Mouse (Mus musculus) forebrain, embryonic 10.5 days (tissue): ENCODE measurements at regions not wholly inside any gene's neighbourhood (a gene's known extent, or its start where the extent isn't known, plus 50 kb on each side); places are given as distances from the start of the nearest gene placed in this dataset.

Source experiments
- DNase-seq: peaks from one replicate; pipeline ENCODE4 v3.0.0-alpha.2; 2017; ENCODE audit warnings: low spot score; ENCODE audit errors: extremely low spot score
- H3K27ac ChIP-seq: fragments of 300-500 bp; sonication (generic); 2 replicates; pipeline ENCODE4 v1.5.1; 2016; ENCODE audit warnings: mild to moderate bottlenecking
- H3K27me3 ChIP-seq: fragments of 300-500 bp; sonication (generic); 2 replicates; pipeline ENCODE4 v1.6.1; 2016; ENCODE audit warnings: mild to moderate bottlenecking; ENCODE audit not compliant: poor library complexity, severe bottlenecking
- H3K36me3 ChIP-seq: fragments of 300-500 bp; sonication (generic); replicated peaks from 2 replicates; pipeline ENCODE4 v1.6.1; 2016; ENCODE audit warnings: mild to moderate bottlenecking, moderate library complexity
- H3K4me1 ChIP-seq: fragments of 300-500 bp; sonication (generic); 2 replicates; pipeline ENCODE4 v1.6.1; 2016
- H3K4me3 ChIP-seq: fragments of 300-500 bp; sonication (generic); 2 replicates; pipeline ENCODE4 v1.5.1; 2016; ENCODE audit warnings: mild to moderate bottlenecking, moderate library complexity
- H3K9me3 ChIP-seq: fragments of 300-500 bp; sonication (generic); 2 replicates; pipeline ENCODE4 v1.6.1; 2016; ENCODE audit warnings: mild to moderate bottlenecking, moderate library complexity
- WGBS: fragments of 180-500 bp; shearing (Covaris S2); methylation state at CpG from one replicate; pipeline ENCODE4 v1.1.7; 2016; 5-methylcytosine and 5-hydroxymethylcytosine counted together

- Histone ChIP-seq H3K9me3 (no peaks in the 10 kb centered on the region), H3K27ac (no peak overlapping the region), H3K36me3 (no peaks in the 10 kb centered on the region), H3K4me3 (no peak overlapping the region), H3K4me1 (no peaks in the 10 kb centered on the region), H3K27me3 (no peaks in the 10 kb centered on the region)
- WGBS = 83% methylated on average over 2 of the region's 2 CpGs
- no peak for DNase-seq
Observed at GRCm38 (mm10) chr4:89457861-89458260, 147.0 kb upstream of the Cdkn2b start.

DNA sequence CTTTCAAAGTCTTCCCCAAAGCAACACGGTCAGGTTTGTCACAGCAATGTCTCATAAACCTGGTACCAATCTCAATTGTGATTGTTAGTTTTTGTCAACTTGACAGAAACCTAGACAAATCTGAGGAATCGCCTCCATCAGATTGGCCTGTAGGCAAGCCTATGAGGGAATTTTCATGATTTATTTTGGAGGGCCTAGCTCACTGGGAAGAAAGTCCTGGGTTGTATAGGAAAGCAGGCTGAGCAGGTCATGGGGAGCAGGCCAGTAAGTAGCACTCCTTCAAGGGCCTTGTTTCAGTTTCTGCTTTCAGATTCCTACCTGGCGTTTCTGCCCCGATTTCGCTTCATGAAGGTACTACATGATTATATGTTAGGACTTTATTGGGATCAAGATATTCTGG lies 144.1 kb upstream of the Cdkn2b start:
- Histone ChIP-seq H3K36me3 (no peaks in the 10 kb centered on the region), H3K4me3 (no peak overlapping the region), H3K27me3 (no peaks in the 10 kb centered on the region), H3K9me3 (no peaks in the 10 kb centered on the region), H3K27ac (no peak overlapping the region), H3K4me1 (no peaks in the 10 kb centered on the region)
- DNase-seq = no peak
- WGBS = 96% methylated on average over 5 of the region's 5 CpGs

DNA sequence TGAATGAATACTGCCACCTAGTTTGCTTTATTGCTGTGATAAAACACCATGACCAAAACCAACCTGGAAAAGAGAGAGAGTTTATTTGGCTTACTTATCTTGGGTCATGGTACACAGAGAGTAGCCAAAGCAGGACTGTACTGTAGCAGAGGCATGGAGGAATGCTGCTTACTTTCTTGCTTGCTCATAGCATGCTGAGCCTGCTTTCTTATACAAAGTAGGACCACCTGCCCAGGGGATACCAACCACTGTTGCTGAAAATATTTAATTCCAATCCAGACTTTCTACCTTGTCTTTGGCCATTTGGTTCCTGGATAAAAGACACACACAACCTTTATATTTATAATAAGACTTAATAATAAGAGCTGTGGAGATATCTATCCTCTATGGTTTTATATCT lies 142.2 kb upstream of the Cdkn2b start:
- Histone ChIP-seq H3K36me3 (no peaks in the 10 kb centered on the region), H3K27ac (no peak overlapping the region), H3K27me3 (no peaks in the 10 kb centered on the region), H3K4me1 (no peaks in the 10 kb centered on the region), H3K9me3 (no peaks in the 10 kb centered on the region), H3K4me3 (no peak overlapping the region)
- no peak for DNase-seq

DNA sequence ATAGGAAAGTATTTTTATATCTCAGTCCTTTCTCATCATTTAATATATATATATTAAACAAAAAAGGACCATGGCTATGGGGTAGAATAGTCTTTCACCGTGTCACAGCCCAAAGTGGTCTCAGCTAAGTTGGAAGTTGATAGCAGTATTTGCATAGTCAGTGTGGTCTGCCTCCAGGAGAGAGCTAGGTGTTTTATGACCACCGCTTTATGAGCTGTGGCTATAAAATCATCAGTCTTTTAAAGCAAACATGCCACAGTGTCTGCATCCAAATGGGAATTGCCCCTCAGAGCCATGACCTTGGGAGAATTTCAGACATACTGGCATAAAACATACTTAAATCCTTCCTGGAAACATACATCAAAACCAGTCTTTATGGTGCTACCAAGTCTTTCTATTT lies 140.9 kb upstream of the Cdkn2b start:
- WGBS = 85% methylated on average over 2 of the region's 2 CpGs
- Histone ChIP-seq H3K27ac (no peak overlapping the region), H3K4me1 (peaks cover 5% of the 10 kb centered on the region; the same call in 1 of the 2 replicates), H3K27me3 (no peaks in the 10 kb centered on the region), H3K4me3 (no peak overlapping the region), H3K9me3 (no peaks in the 10 kb centered on the region), H3K36me3 (no peaks in the 10 kb centered on the region)
- DNase-seq = no peak

DNA sequence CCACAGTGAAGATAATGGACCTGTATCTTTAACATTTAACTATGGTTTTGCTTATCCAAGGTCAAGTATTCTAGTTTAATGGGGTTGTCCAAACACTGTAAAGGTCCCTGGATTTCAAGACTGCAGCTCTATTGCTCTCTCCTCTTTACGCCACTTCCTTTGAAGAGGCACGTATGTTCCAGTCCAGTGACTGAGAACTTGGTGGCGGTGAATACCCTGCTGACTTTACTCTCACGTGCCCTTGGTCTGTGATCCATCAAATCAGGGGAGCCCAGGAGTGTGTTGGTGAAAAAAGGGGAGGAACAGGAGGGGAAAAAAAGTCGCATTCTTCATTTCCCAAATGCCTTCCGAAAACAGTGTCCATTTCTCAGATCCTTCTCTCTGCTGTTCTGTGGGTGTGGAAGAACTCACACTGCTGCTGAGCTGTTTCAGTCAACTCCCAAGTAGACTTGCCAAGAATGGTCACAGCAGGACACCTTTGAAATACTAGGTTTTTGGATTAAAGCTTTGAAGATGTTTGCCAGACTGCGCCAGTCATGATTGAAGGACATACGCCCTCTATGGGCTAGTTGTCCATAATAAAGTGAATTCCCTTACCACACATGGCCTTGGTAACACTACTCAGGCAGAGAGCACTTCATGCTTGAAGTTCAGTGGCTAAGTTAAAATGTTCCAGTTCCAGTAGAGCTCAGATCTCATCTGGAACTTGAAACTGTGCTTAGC lies 136.1 kb upstream of the Cdkn2b start:
- no peak overlapping the region for H3K27ac ChIP-seq
- H3K4me3 ChIP-seq = no peak overlapping the region
- DNase-seq = no peak
- 70% methylated on average over 8 of the region's 8 CpGs for WGBS
- peaks cover 11% of the 10 kb centered on the region; the same call in 1 of the 2 replicates for H3K4me1 ChIP-seq
- no peaks in the 10 kb centered on the region for H3K36me3 ChIP-seq
- no peaks in the 10 kb centered on the region for H3K9me3 ChIP-seq
- no peaks in the 10 kb centered on the region for H3K27me3 ChIP-seq

DNA sequence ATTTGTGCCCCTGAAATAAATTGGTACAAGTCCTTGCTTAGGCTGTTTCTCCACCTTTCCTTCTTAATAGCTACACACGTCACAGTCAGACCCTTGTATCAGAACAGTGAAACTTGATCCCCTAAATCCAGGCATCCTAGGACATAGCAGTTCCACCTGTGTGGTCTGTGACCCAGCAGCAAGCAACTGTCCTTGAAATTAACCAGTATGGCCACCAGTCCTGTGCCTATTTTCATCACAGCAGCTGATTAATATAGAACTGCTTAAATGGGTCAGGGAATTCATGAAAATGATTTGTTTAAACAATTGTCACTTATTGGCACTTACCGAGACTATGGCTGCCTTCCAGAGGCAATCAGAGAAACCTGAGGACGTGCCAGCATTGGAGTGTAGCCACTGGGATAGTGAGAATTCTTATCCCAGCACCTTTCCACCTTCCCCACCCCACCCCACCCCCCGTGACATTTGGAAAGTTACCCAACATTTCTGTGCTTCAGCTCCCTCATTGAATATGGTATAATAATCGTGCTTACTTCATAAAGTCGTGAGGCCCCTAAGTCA lies 135.4 kb upstream of the Cdkn2b start:
- Histone ChIP-seq H3K9me3 (no peaks in the 10 kb centered on the region), H3K27me3 (no peaks in the 10 kb centered on the region), H3K36me3 (no peaks in the 10 kb centered on the region), H3K4me1 (peaks cover 11% of the 10 kb centered on the region; the same call in 1 of the 2 replicates), H3K27ac (no peak overlapping the region), H3K4me3 (no peak overlapping the region)
- WGBS = 69% methylated on average over 6 of the region's 6 CpGs
- no peak for DNase-seq

DNA sequence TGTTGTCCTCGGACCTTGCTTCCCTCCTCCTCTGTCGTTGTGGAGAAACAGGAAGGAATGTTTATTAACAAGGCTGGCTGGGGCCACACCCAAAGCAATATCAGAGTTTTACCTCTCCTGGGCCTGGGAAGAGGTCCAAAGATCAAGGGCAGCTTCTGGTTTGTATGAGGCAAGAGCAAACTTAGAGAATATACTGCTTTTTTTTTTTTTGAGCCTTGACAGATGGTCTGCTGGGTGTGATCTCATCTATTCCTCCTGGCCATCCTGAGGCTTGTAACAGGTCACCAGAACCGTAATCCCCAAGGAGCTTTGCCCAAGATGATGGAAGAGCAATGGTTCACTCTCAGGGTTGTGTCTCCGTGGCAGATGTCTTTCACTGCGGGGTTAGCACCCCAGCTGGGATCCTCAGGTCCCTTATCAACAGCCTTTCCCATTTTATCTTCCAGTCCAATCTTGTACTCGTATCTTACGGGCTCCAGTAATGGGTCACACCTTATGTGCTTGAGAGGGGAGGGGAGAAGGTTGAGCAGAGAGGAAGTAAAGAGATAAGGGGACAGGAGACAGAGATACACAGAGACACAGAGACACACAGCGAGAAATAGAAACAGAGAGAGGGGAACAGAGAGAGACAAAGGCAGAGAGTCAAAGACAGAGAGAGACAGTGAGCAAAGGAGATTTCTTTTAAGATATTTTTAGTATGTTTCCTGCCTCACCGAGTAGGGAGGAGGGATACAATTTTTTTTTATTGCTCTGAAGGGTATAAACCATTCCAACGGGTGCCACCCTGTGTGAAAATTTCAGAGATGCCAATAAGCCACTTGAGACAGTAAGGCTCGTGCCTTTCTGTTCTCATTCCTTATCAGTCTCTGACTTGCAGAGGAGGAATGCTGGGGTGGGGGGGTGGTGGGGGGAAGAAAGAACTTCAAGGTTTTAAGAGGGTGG lies 134.6 kb upstream of the Cdkn2b start:
- DNase-seq = no peak
- WGBS = 75% methylated on average over 11 of the region's 11 CpGs
- H3K27me3 ChIP-seq = no peaks in the 10 kb centered on the region

DNA sequence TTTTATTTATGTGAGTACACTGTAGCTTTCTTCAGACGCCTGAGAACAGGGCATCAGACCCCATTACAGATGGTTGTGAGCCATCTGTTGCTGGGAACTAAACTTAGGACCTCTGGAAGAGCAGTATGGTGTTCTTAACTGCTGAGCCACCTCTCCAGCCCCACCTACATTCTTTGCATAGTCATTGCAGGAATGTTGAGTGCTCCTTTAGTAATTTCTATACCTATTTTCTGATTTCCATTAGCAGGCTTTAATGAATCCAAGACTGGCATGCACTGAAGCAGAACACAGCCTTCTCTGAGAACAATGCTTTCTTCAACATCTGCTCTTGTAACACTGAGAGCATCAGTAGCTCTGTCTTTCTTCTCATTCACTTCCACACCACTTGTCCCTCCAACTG lies 131.7 kb upstream of the Cdkn2b start:
- no peak overlapping the region for H3K27ac ChIP-seq
- no peaks in the 10 kb centered on the region for H3K36me3 ChIP-seq
- no peaks in the 10 kb centered on the region for H3K9me3 ChIP-seq
- WGBS = 84% methylated on average over 1 of the region's 1 CpGs
- H3K27me3 ChIP-seq = no peaks in the 10 kb centered on the region
- H3K4me1 ChIP-seq = peaks cover 11% of the 10 kb centered on the region; the same call in 1 of the 2 replicates
- no peak for DNase-seq
- H3K4me3 ChIP-seq = no peak overlapping the region

More for the DNA sequence above, 134.6 kb upstream of the Cdkn2b start:
- Histone ChIP-seq H3K9me3 (no peaks in the 10 kb centered on the region), H3K27ac (no peak overlapping the region), H3K4me3 (no peak overlapping the region), H3K4me1 (peaks cover 11% of the 10 kb centered on the region; the same call in 1 of the 2 replicates), H3K36me3 (no peaks in the 10 kb centered on the region)

GRCm38 (mm10) chr4:89440821-89441220 lies 130.0 kb upstream of the Cdkn2b start:
- H3K36me3 ChIP-seq = no peaks in the 10 kb centered on the region
- DNase-seq = no peak
- H3K27me3 ChIP-seq = no peaks in the 10 kb centered on the region
- 85% methylated on average over 3 of the region's 3 CpGs for WGBS
- no peaks in the 10 kb centered on the region for H3K9me3 ChIP-seq
- H3K4me3 ChIP-seq = no peak overlapping the region
- H3K27ac ChIP-seq = no peak overlapping the region
- H3K4me1 ChIP-seq = no peaks in the 10 kb centered on the region

DNA sequence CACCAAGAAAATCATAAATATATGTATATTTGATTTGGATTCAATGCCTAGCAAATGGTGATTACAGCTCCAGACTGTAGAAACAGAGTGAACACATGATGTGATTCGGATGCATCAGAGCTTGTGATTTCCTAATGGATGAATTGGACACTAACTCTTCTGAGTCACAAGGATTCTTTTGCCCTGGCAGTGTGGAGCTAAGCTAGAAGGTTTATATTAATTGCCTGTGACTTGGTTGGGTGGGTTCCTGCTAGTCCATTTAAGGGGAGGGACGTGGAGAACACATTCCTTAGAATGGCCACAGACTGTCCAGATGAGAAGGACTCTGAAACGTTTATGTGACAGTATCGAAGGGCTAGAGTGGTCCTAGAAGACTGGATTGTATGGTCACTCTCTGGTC lies 129.5 kb upstream of the Cdkn2b start:
- no peak for DNase-seq
- H3K4me3 ChIP-seq = no peak overlapping the region
- H3K4me1 ChIP-seq = no peaks in the 10 kb centered on the region
- H3K36me3 ChIP-seq = no peaks in the 10 kb centered on the region
- WGBS = 83% methylated on average over 4 of the region's 4 CpGs
- no peaks in the 10 kb centered on the region for H3K9me3 ChIP-seq
- H3K27me3 ChIP-seq = no peaks in the 10 kb centered on the region
- no peak overlapping the region for H3K27ac ChIP-seq

GRCm38 (mm10) chr4:89438665-89439064 lies 127.8 kb upstream of the Cdkn2b start:
- H3K9me3 ChIP-seq = no peaks in the 10 kb centered on the region
- H3K36me3 ChIP-seq = no peaks in the 10 kb centered on the region
- H3K27me3 ChIP-seq = no peaks in the 10 kb centered on the region
- H3K4me1 ChIP-seq = no peaks in the 10 kb centered on the region
- no peak overlapping the region for H3K4me3 ChIP-seq
- no peak overlapping the region for H3K27ac ChIP-seq
- no peak for DNase-seq
- 92% methylated on average over 2 of the region's 2 CpGs for WGBS

DNA sequence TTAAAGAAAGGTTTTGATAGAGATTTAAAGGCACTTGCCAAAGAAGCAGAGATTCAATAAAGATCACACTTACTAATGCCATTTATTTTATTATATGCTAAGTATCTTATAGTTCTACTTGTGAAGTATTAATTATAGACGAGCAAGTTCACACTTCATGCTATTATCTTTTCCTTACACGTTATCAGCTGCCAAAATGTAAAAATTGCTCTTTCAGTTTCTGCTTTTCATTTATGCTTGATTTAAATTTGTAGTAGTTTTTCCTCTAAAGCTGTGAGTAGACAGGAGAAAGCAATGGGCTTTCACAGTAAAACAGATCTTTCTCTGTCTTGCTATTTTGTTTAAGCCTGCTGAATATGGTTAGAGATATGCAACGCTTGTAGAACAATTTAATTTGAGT lies 125.9 kb upstream of the Cdkn2b start:
- H3K4me1 ChIP-seq = no peaks in the 10 kb centered on the region
- H3K36me3 ChIP-seq = no peaks in the 10 kb centered on the region
- 94% methylated on average over 3 of the region's 3 CpGs for WGBS
- no peak overlapping the region for H3K4me3 ChIP-seq
- no peaks in the 10 kb centered on the region for H3K27me3 ChIP-seq
- no peak for DNase-seq
- H3K27ac ChIP-seq = no peak overlapping the region
- H3K9me3 ChIP-seq = no peaks in the 10 kb centered on the region

GRCm38 (mm10) chr4:89434152-89434551 lies 123.3 kb upstream of the Cdkn2b start:
- no peak for DNase-seq
- 93% methylated on average over 3 of the region's 3 CpGs for WGBS
- H3K9me3 ChIP-seq = no peaks in the 10 kb centered on the region
- no peaks in the 10 kb centered on the region for H3K4me1 ChIP-seq
- no peaks in the 10 kb centered on the region for H3K27me3 ChIP-seq
- H3K4me3 ChIP-seq = no peak overlapping the region
- H3K36me3 ChIP-seq = no peaks in the 10 kb centered on the region
- H3K27ac ChIP-seq = no peak overlapping the region
